Mouse (Mus musculus): ENCODE measurements around the gene Olfr462.

Olfr462 gene

DNA sequence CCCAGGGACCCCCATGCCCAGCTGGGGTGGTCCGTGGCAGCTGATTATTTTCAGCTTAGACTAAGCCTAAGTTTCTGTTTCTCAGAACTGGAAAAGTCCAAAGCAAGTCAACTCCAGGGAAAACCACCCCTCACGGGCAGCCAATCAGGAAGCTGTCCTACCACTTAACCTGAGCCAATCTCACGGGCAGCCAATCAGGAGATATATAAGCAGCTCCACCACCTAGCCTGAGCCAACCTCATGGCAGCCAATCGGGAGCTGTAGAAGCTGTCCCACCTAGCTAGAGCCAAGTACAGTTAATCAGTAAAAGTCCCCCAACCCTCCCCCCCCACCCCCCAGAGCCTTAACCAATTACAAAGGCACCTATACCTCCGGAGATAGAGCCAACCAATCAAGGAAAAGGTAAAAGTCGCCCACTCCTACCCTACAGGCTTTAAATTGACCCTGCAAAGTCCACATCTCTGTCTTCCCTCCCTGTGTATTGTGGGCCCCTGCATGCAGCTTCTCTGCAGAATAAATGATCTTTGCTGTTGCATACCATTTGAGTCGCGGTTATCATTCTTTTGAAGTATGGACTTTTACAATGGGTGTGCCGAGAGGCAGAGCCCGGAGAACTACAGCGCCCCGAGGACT lies 45.0 kb downstream of the Olfr462 start:
- DNase-seq = no peak

DNA sequence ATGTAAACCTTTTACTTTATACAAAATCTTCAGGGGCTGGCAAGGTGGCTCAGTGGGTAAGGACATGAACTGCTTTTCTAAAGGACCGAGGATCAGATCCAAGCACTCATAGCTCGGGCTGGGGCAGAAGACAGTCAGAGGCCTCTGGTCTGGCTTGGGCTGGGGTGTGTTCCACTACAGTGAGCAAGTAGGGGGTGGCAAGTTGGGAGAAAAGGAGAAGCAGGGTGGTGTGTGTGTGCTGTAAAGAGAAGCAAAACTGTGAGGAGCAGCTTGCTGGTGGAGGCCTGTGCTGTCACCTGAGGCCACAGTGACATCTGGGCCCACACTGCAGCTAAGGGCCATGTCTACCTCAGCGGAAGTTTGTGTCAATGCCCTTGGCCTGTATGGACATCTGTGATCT lies 50.6 kb downstream of the Olfr462 start:
- DNase-seq = no peak

DNA sequence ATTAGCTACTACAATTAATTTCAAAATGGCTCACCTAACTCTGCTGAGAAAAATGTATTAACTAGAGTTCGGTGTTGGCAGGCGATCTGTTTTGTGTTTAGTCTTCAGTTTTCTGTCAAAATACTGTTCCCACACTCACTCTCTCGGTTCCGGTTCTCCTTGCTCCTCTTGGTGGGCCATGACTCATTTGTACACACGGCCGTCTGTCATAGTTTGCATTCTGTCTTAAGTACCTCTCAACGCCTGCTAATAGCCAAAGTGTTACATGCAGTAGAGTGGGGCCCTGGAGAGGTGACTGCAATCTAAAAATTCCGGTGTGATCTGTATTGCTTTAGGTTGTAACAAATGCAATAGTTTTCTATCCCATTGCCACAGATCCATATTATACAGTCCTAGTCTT lies 51.4 kb downstream of the Olfr462 start:
- no peak for DNase-seq
